In the genomic region with DNA sequence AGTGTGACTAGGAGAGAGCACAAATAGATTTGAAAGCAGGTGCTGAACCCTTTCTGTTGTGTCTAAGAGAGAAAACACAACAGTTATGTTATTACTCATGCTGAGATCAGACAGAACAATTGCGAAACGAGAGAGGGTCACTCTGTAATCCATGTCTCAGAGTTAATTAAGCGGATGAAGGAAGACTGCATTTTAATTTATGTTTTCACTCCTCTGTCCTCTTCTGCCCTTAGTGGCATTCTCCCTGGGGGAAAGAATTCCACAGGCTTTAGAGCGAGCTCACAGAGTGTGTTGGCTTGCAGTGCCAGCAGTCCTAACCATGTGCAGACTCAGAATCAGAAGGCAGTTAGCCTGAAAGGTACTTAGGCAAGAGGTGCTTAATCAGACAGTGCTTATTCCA, we compare ENCODE assay signal across 13 mouse cellular contexts.
DNase-seq lines count a peak whose midpoint lies in the region; ATAC-seq lines count a peak whose summit lies in the region.
"Had no signal": no experiment of that assay in that cellular context is flagged by ENCODE, and none has a peak within 500 bp of the region (broad histone marks: within the 10 kb centered on the region; RNA-seq: fewer than 3 reads in every experiment).

No protein-coding gene starts in this region.

- peak; percentile 13 to 84 for DNase-seq in adrenal gland, adult (ENCODE audit: inconsistent age in 2 of 2, low spot score in 1 of 2)
- no peak for DNase-seq in adrenal gland, postnatal 4 days (ENCODE audit: low spot score in 2 of 2)
- DNase-seq in midbrain, embryonic 11.5 days (ENCODE audit: low spot score, missing footprints), result no peak
- no peak for DNase-seq in spleen, postnatal 36 days (ENCODE audit: low spot score in 2 of 2)
- no peak for DNase-seq in cerebellum, postnatal 10 days
- DNase-seq: heart, adult 11 months; heart, postnatal 36 days; layer of hippocampus, adult 9-11 months; lung, postnatal 10 days; thymus, postnatal 14 days had no signal

- H3K9me3 ChIP-seq in midbrain, embryonic 13.5 days, result no peaks in the 10 kb centered on the region
- no peaks in the 10 kb centered on the region for H3K9me3 ChIP-seq in midbrain, embryonic 11.5 days (ENCODE audit: control insufficient read depth, low read length)
- H3K9me3 ChIP-seq in forebrain, embryonic 16.5 days (ENCODE audit: control insufficient read depth, low read length), result no peaks in the 10 kb centered on the region
- H3K9me3 ChIP-seq in neural tube, embryonic 15.5 days (replicated peaks), result no peaks in the 10 kb centered on the region

- no peak overlapping the region for H3K4me3 ChIP-seq in midbrain, embryonic 13.5 days (replicated peaks)
- no peak overlapping the region for H3K4me3 ChIP-seq in midbrain, embryonic 11.5 days (ENCODE audit: low read depth, low read length)
- H3K4me3 ChIP-seq in forebrain, embryonic 16.5 days (replicated peaks; ENCODE audit: low read length), result no peak overlapping the region
- H3K4me3 ChIP-seq in neural tube, embryonic 15.5 days (replicated peaks), result no peak overlapping the region

- H3K4me2 ChIP-seq in midbrain, embryonic 13.5 days (replicated peaks), result no peak overlapping the region
- no peak overlapping the region for H3K4me2 ChIP-seq in midbrain, embryonic 11.5 days
- H3K4me2 ChIP-seq in forebrain, embryonic 16.5 days (ENCODE audit: low read length), result no peak overlapping the region
- H3K4me2 ChIP-seq in neural tube, embryonic 15.5 days, result no peak overlapping the region

- no peak overlapping the region for H3K9ac ChIP-seq in midbrain, embryonic 13.5 days (replicated peaks)
- H3K9ac ChIP-seq in midbrain, embryonic 11.5 days (ENCODE audit: low read length), result no peak overlapping the region
- no peak overlapping the region for H3K9ac ChIP-seq in forebrain, embryonic 16.5 days (replicated peaks; ENCODE audit: low read depth, low read length)
- H3K9ac ChIP-seq in neural tube, embryonic 15.5 days (replicated peaks), result no peak overlapping the region

- 39% methylated on average over 4 of the region's 4 CpGs for WGBS in midbrain, embryonic 13.5 days
- 56% methylated on average over 4 of the region's 4 CpGs for WGBS in midbrain, embryonic 11.5 days
- WGBS in forebrain, embryonic 16.5 days, result 7% methylated on average over 4 of the region's 4 CpGs
- 20% methylated on average over 4 of the region's 4 CpGs for WGBS in neural tube, embryonic 15.5 days

- no peaks in the 10 kb centered on the region for H3K27me3 ChIP-seq in midbrain, embryonic 13.5 days
- H3K27me3 ChIP-seq in midbrain, embryonic 11.5 days (ENCODE audit: control insufficient read depth, insufficient read depth, low read length), result no peaks in the 10 kb centered on the region
- H3K27me3 ChIP-seq in forebrain, embryonic 16.5 days (replicated peaks; ENCODE audit: control insufficient read depth, insufficient read depth, low read length), result no peaks in the 10 kb centered on the region
- H3K27me3 ChIP-seq in neural tube, embryonic 15.5 days (replicated peaks), result no peaks in the 10 kb centered on the region

- peaks cover 5% of the 10 kb centered on the region; the same call in 1 of the 2 replicates for H3K4me1 ChIP-seq in midbrain, embryonic 13.5 days (replicated peaks)
- H3K4me1 ChIP-seq in midbrain, embryonic 11.5 days (ENCODE audit: control insufficient read depth, insufficient read depth, low read length), result no peaks in the 10 kb centered on the region
- H3K4me1 ChIP-seq in forebrain, embryonic 16.5 days (replicated peaks; ENCODE audit: control insufficient read depth, insufficient read depth, low read length), result 0 out of 2 replicates have a peak, but pooled peaks cover 2% of the 10 kb centered on the region
- 0 out of 2 replicates have a peak, but pooled peaks cover 5% of the 10 kb centered on the region for H3K4me1 ChIP-seq in neural tube, embryonic 15.5 days

- no peaks in the 10 kb centered on the region for H3K36me3 ChIP-seq in midbrain, embryonic 13.5 days
- H3K36me3 ChIP-seq in midbrain, embryonic 11.5 days (ENCODE audit: control insufficient read depth, insufficient read depth, low read length), result no peaks in the 10 kb centered on the region
- H3K36me3 ChIP-seq in forebrain, embryonic 16.5 days (ENCODE audit: control insufficient read depth, insufficient read depth), result no peaks in the 10 kb centered on the region
- H3K36me3 ChIP-seq in neural tube, embryonic 15.5 days, result no peaks in the 10 kb centered on the region

- no peak overlapping the region for H3K27ac ChIP-seq in midbrain, embryonic 13.5 days
- H3K27ac ChIP-seq in midbrain, embryonic 11.5 days (ENCODE audit: low read depth, low read length), result no peak overlapping the region
- H3K27ac ChIP-seq in forebrain, embryonic 16.5 days (ENCODE audit: low read length), result no peak overlapping the region
- no peak overlapping the region for H3K27ac ChIP-seq in neural tube, embryonic 15.5 days (replicated peaks)

- ATAC-seq in midbrain, embryonic 13.5 days, result peak; percentile 37; the same call in 1 of the 2 replicates
- ATAC-seq in midbrain, embryonic 11.5 days (ENCODE audit: low FRiP score), result no peak
- 0 out of 2 replicates have a peak, but pooled peaks have one; percentile 31 for ATAC-seq in forebrain, embryonic 16.5 days
- peak; percentile 47 for ATAC-seq in neural tube, embryonic 15.5 days (ENCODE audit: low FRiP score)

Comparison
In these comparisons a context has a peak if more than half of its experiments do, and no peak if none do; other contexts are left out.
1. DNase-seq: peak in adrenal gland, adult (2 of 2); none in adrenal gland, postnatal 4 days (0 of 2), midbrain, embryonic 11.5 days (single experiment), spleen, postnatal 36 days (0 of 2) and cerebellum, postnatal 10 days (0 of 2).